Mouse (Mus musculus): ENCODE measurements around the gene Wdr11. TPM values are rescaled to one million over a fixed set of nuclear protein-coding genes. Genes with fewer than 3 reads are reported as not detected.

Wdr11 gene
- 48.3 TPM for polyA plus RNA-seq (2014; fragmentation: Illumina TruSeq; extraction: RNeasy Lipid Tissue Mini Kit (QIAGEN cat#74804); ENCODE audit: low read depth, low replicate concordance)

DNA sequence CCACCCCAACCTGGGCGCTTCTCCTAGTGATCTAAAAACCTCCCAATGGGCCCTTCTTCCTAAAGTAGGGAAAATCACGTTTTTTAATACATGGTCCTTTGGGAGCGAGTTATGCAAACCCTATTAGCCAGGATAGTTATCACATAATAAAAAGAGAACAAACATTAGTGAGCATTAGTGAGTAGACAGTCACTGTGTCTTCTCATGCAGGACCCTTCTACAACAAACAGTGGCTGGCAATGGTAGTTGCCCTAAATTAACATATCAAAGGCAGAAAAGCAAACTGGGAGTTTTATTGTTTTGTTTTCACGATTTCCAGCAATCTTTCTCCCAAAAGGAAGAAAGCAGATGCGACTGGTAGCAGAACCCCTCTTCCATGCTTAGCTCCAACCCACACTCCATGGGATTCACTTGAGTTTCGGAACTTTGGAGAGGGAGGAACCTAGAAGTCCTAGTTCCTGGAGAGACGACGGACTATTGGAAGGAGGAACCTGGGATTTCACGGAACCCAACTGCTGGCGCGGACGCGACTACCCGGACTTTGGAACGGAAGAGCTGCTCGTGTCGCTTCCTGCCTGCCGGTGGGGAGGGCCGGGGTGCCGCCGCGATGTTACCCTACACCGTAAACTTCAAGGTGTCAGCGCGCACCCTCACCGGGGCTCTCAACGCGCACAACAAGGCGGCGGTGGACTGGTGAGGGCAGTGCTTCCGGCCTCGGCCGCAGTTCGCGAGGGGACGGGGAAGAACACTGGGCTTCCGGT, at the start of gene Wdr11:
TSS of gene Wdr11 (plus strand) at position 493 of the 761 bp plus-strand sequence.

